Mouse (Mus musculus): ENCODE results near the gene Nfib.

DNA sequence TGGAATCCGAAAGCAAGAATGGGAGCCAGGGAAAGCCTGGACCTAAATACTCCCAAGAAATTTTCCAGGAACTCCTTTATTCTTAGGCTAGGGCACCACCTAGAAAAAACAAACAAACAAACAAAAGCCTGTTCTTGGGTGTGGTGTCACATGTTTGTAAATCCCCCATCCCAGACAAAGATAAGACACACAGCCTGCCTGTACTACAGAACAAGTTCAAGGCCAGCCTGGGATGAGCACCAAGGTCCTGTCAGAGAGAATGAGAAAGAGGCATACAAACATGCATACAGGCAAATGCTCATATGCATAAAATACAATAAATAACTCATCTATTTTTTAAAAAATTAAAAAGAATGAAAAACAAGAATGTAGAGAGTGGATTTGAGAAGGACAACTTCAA is 315.7 kb downstream of the Nfib start:
- TF ChIP-seq POLR2A (IDR thresholded peaks at IDR 0.05; ENCODE audit: control insufficient read depth, extremely low read depth, insufficient read depth, low read length, poor library complexity) (no peak), CTCF (IDR thresholded peaks at IDR 0.05; ENCODE audit: borderline replicate concordance, control insufficient read depth, extremely low read depth, insufficient read depth, low read length, poor library complexity) (no peak)

All from thymus, adult 2 months (tissue).